Mouse (Mus musculus) intestine, embryonic 16.5 days (tissue): ENCODE results near the gene Sphk2. TPM values are rescaled to one million over a fixed set of nuclear protein-coding genes. Genes with fewer than 3 reads are reported as not detected.

Experiments
- ATAC-seq: fragments of 200-750 bp; cut with Nextera tagmentation; 2 replicates; pipeline ENCODE4 v1.8.0; 2017; ENCODE audit warnings: moderate TSS enrichment, moderate library complexity
- H3K27ac ChIP-seq: fragments of 300-500 bp; sonication (generic); 2 replicates; pipeline ENCODE4 v1.5.1; 2014; ENCODE audit warnings: mild to moderate bottlenecking, low read length
- H3K27me3 ChIP-seq: fragments of 300-500 bp; sonication (generic); replicated peaks from 2 replicates; pipeline ENCODE4 v1.6.1; 2014; ENCODE audit warnings: low read length, control low read depth, mixed read lengths; ENCODE audit not compliant: control insufficient read depth, insufficient read depth
- H3K36me3 ChIP-seq: fragments of 300-500 bp; sonication (generic); 2 replicates; pipeline ENCODE4 v1.6.1; 2014; ENCODE audit warnings: low read length, control low read depth; ENCODE audit not compliant: control insufficient read depth, insufficient read depth
- H3K4me1 ChIP-seq: fragments of 300-500 bp; sonication (generic); 2 replicates; pipeline ENCODE4 v1.6.1; 2014; ENCODE audit warnings: low read length, control low read depth, mixed read lengths; ENCODE audit not compliant: control insufficient read depth, insufficient read depth
- H3K4me2 ChIP-seq: fragments of 300-500 bp; sonication (generic); 2 replicates; pipeline ENCODE4 v1.6.1; 2014; ENCODE audit warnings: low read depth, low read length, control low read depth
- H3K4me3 ChIP-seq: fragments of 300-500 bp; sonication (generic); 2 replicates; pipeline ENCODE4 v1.5.1; 2014; ENCODE audit warnings: mild to moderate bottlenecking, low read length
- H3K9ac ChIP-seq: fragments of 300-500 bp; sonication (generic); 2 replicates; pipeline ENCODE4 v1.6.1; 2014; ENCODE audit warnings: low read depth, low read length
- H3K9me3 ChIP-seq: fragments of 300-500 bp; sonication (generic); 2 replicates; pipeline ENCODE4 v1.6.1; 2016; ENCODE audit warnings: low read length, control low read depth; ENCODE audit not compliant: control insufficient read depth
- WGBS: fragments of 180-500 bp; shearing (Covaris S2); extraction: QIAGEN DNeasy Blood & Tissue Kit; methylation state at CpG from one replicate; pipeline ENCODE4 v1.1.7; 2014; 5-methylcytosine and 5-hydroxymethylcytosine counted together
- polyA plus RNA-seq: library from polyadenylated mRNA; unstranded; fragments of >200 nt; fragmentation: Nextera tagmentation; extraction: Ambion mirVana; gene quantifications from 2 replicates; pipeline ENCODE4 v1.2.1, GENCODE M21; 2015

Sphk2 gene
- polyA plus RNA-seq, 1 experiment from 2014 or later: 55.6 TPM

GRCm38 (mm10) chr7:45715090-45715708 lies 2.6 kb downstream of the Sphk2 start, which contains the start of gene Rpl18:
TSS of gene Rpl18 (plus strand) at chr7:45715457.
- Histone ChIP-seq H3K4me1 (peaks cover 55% of the 10 kb centered on the region), H3K36me3 (peaks cover 29% of the 10 kb centered on the region), H3K9me3 (no peaks in the 10 kb centered on the region), H3K27ac (peak within 1 kb of the TSS; percentile 98), H3K4me2 (peak within 1 kb of the TSS; percentile 90), H3K27me3 (no peaks in the 10 kb centered on the region), H3K9ac (peak within 1 kb of the TSS; percentile 90), H3K4me3 (peak within 1 kb of the TSS; percentile 75)
- 6% methylated on average over 34 of the region's 34 CpGs for WGBS
- ATAC-seq: peak; percentile 86

- H3K9me3 ChIP-seq: no peaks in the 10 kb centered on the region
- 4% methylated on average over 14 of the region's 14 CpGs for WGBS
- H3K4me3 ChIP-seq: peak overlapping the region; percentile 75
- peak overlapping the region; percentile 98 for H3K27ac ChIP-seq
- peak overlapping the region; percentile 90 for H3K9ac ChIP-seq
- H3K4me2 ChIP-seq: peak overlapping the region; percentile 90
- H3K36me3 ChIP-seq: peaks cover 24% of the 10 kb centered on the region
- peak; percentile 78 for ATAC-seq
- no peaks in the 10 kb centered on the region for H3K27me3 ChIP-seq
- H3K4me1 ChIP-seq: peaks cover 51% of the 10 kb centered on the region
These were observed 3.1 kb downstream of the Sphk2 start for GRCm38 (mm10) chr7:45714630-45715089.

- peaks cover 22% of the 10 kb centered on the region for H3K36me3 ChIP-seq
- peak overlapping the region; percentile 90 for H3K9ac ChIP-seq
- 65% methylated on average over 6 of the region's 6 CpGs for WGBS
- peaks cover 46% of the 10 kb centered on the region for H3K4me1 ChIP-seq
- H3K4me2 ChIP-seq: peak overlapping the region; percentile 90
- no peak for ATAC-seq
- H3K27ac ChIP-seq: peak overlapping the region; percentile 98
- H3K27me3 ChIP-seq: no peaks in the 10 kb centered on the region
- peak overlapping the region; percentile 75 for H3K4me3 ChIP-seq
- no peaks in the 10 kb centered on the region for H3K9me3 ChIP-seq
These were observed 3.8 kb downstream of the Sphk2 start for GRCm38 (mm10) chr7:45713881-45714520.

- Histone ChIP-seq H3K27me3 (no peaks in the 10 kb centered on the region), H3K27ac (peak overlapping the region; percentile 98), H3K36me3 (peaks cover 22% of the 10 kb centered on the region), H3K4me2 (peak overlapping the region; percentile 90), H3K9ac (peak overlapping the region; percentile 90), H3K9me3 (no peaks in the 10 kb centered on the region), H3K4me1 (peaks cover 50% of the 10 kb centered on the region), H3K4me3 (peak overlapping the region; percentile 75)
- 79% methylated on average over 16 of the region's 16 CpGs for WGBS
- ATAC-seq: no peak
These were observed 4.4 kb downstream of the Sphk2 start for GRCm38 (mm10) chr7:45713396-45713795.

GRCm38 (mm10) chr7:45712022-45712757 lies 5.6 kb downstream of the Sphk2 start:
- 73% methylated on average over 21 of the region's 21 CpGs for WGBS
- peak overlapping the region; percentile 27 for H3K9ac ChIP-seq

GRCm38 (mm10) chr7:45711316-45712021 lies 6.3 kb downstream of the Sphk2 start:
- WGBS: 91% methylated on average over 24 of the region's 24 CpGs
- Histone ChIP-seq H3K9ac (peak overlapping the region; percentile 27; the same call in 1 of the 2 replicates), H3K4me1 (peaks cover 58% of the 10 kb centered on the region), H3K4me3 (peak overlapping the region; percentile 24), H3K27ac (peak overlapping the region; percentile 39; the same call in 1 of the 2 replicates), H3K36me3 (peaks cover 22% of the 10 kb centered on the region), H3K27me3 (no peaks in the 10 kb centered on the region), H3K9me3 (no peaks in the 10 kb centered on the region), H3K4me2 (peak overlapping the region; percentile 39)
- ATAC-seq: no peak

More at GRCm38 (mm10) chr7:45712022-45712757, 5.6 kb downstream of the Sphk2 start:
- Histone ChIP-seq H3K4me1 (peaks cover 60% of the 10 kb centered on the region), H3K4me3 (peak overlapping the region; percentile 75), H3K9me3 (no peaks in the 10 kb centered on the region), H3K36me3 (peaks cover 22% of the 10 kb centered on the region), H3K27me3 (no peaks in the 10 kb centered on the region), H3K27ac (peak overlapping the region; percentile 98), H3K4me2 (peak overlapping the region; percentile 39)
- peak; percentile 63 for ATAC-seq

- Histone ChIP-seq H3K4me3 (no peak overlapping the region), H3K4me1 (peaks cover 58% of the 10 kb centered on the region), H3K9me3 (no peaks in the 10 kb centered on the region), H3K4me2 (no peak overlapping the region), H3K27me3 (no peaks in the 10 kb centered on the region), H3K36me3 (peaks cover 22% of the 10 kb centered on the region), H3K27ac (peak overlapping the region; percentile 55; the same call in 1 of the 2 replicates), H3K9ac (0 out of 2 replicates have a peak overlapping the region, but pooled peaks have one; percentile 27)
- 94% methylated on average over 20 of the region's 20 CpGs for WGBS
- ATAC-seq: no peak
These were observed 7.2 kb downstream of the Sphk2 start for GRCm38 (mm10) chr7:45710477-45711191.

GRCm38 (mm10) chr7:45709677-45710355 lies 8.0 kb downstream of the Sphk2 start:
- no peak for ATAC-seq
- H3K9ac ChIP-seq: no peak overlapping the region
- no peaks in the 10 kb centered on the region for H3K9me3 ChIP-seq
- peaks cover 57% of the 10 kb centered on the region for H3K4me1 ChIP-seq
- H3K36me3 ChIP-seq: peaks cover 22% of the 10 kb centered on the region
- H3K4me3 ChIP-seq: no peak overlapping the region
- H3K4me2 ChIP-seq: no peak overlapping the region; the same call in 1 of the 2 replicates
- 62% methylated on average over 14 of the region's 14 CpGs for WGBS
- H3K27me3 ChIP-seq: no peaks in the 10 kb centered on the region
- H3K27ac ChIP-seq: peak overlapping the region; percentile 55
